Mouse (Mus musculus) gastrocnemius, postnatal 4 days (tissue): Measurements from ENCODE around the gene Pnpla2. TPM values are rescaled to one million over a fixed set of nuclear protein-coding genes. Genes with fewer than 3 reads are reported as not detected.
"Not testable (repeated sequence)": the region's sequence is repeated elsewhere in the genome, so short reads cannot be mapped to it uniquely, and the experiment has no call there.

ENCODE experiments used
- DNase-seq, 2 experiments: peaks; one replicate each; pipeline ENCODE4 v3.0.0; 2021 to 2022; ENCODE audit warnings: low spot score in 2 of 2, mixed read lengths in 2 of 2
- total RNA-seq, 2 experiments: library from RNA; stranded (reverse); gene quantifications; 2 replicates each; pipeline ENCODE4 v1.2.3; 2021

Pnpla2 gene
- total RNA-seq, 2 experiments from 2014 or later = 98.6 to 133 TPM

DNA sequence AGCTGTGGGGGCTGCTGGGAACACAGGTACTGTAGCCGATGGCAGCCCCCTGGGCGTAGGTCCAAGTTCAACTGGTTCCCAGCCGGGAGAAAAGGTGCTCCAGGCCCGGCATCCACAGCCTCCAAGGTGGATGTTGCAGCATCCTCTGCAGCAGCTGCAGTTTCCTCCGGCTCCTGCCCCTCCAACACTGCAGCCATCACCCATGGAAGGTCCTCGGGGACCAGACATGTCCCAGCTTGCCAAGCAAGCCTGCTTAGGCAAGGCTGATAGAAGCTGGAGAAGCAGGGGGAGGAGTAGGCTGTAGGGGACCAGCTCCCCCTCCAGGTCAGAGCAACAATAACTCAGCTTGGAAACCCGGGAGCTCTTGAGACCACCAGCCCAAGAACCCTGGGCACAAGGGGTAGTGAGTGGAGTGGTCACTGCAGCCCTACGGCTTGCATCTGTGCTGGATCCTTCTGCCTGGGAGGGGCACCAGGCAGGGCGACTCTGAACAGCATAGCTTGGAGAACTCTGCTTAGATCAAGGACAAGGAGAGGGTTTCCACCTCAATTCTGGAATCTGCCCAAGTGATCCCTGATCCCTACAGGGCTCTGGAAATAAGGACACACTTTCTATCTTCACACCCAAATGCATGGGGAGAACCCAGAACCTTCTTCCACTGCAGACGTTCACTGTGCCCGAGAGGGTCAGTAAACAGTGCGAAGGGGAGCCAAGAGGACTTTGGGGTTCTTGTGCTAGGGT lies 11.7 kb upstream of the Pnpla2 start:
- peak; percentile 16 to 21 for DNase-seq

DNA sequence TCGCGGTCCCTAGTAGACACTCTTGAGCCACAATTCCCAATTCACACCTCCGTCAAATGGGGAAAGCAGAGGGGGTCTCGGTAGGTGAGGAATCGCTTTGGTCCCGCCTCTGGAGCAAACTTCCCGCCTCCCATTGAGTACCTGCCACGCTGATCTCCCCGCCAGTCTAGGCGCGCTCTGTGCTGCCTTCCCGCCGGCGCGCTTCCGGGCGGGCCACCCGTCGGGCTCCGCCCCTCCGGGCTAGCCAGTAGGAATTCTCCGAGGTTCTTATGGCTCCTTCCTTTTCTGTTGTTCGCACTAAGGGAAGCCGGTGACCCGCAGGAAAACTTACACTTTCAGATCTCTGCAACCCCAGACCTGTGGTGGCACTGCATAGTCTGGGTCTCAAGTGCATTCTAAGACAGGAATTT lies 11.2 kb upstream of the Pnpla2 start, which contains the start of gene Pidd1:
Pidd1 (minus strand) TSS at position 198 of the 410 bp plus-strand sequence.
- DNase-seq = peak; percentile 35 to 69

- DNase-seq = not testable (repeated sequence)
Observed at GRCm38 (mm10) chr7:141446374-141446773, 8.6 kb upstream of the Pnpla2 start.

DNA sequence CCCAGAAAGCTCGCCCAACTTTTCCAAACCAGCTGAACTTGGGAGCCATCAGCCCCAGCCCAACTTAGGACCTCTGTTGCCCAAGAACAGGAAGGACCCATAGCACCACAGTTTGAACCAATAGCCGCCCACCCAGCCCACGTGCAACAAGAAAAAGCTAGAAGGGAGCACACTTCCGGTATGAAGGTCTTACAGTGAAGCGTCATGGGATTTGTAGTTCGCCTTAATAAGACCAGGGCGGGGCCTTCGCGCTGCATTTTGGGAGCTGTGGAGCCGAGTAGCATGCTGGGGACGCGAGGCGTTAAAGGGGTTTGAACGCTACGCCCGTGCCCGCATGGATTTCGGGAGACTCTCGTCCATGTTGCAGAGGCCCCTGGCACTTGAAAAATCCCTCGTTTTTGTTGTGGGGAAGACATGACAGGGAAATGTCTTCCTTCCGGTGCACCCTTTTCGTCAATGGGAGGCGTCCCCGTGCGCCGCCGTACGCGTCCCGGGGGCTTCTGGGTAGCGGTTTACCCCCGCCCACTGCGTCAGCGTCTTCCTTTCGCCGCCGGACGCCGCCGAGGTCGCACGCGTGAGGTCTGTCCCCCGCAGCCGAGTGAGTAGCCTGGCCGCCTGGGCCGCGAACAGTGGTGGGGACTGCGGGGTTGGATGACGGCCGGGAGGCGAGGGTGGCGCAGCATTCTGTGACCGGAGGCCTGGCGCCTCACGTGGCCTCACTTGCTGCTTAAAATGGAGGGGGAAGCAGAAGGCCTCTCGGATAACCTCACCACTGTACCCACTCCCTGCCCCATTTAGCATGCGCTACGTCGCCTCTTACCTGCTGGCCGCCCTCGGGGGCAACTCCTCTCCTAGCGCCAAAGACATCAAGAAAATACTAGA lies 7.6 kb upstream of the Pnpla2 start, which contains the start of gene Rplp2:
Rplp2 (plus strand) TSS at position 261 of the 882 bp plus-strand sequence.
- DNase-seq = peak; percentile 87 to 95

GRCm38 (mm10) chr7:141451928-141452327 lies 3.1 kb upstream of the Pnpla2 start:
- no peak for DNase-seq

- DNase-seq = no peak
Observed at GRCm38 (mm10) chr7:141453636-141454035, 1.4 kb upstream of the Pnpla2 start.

DNA sequence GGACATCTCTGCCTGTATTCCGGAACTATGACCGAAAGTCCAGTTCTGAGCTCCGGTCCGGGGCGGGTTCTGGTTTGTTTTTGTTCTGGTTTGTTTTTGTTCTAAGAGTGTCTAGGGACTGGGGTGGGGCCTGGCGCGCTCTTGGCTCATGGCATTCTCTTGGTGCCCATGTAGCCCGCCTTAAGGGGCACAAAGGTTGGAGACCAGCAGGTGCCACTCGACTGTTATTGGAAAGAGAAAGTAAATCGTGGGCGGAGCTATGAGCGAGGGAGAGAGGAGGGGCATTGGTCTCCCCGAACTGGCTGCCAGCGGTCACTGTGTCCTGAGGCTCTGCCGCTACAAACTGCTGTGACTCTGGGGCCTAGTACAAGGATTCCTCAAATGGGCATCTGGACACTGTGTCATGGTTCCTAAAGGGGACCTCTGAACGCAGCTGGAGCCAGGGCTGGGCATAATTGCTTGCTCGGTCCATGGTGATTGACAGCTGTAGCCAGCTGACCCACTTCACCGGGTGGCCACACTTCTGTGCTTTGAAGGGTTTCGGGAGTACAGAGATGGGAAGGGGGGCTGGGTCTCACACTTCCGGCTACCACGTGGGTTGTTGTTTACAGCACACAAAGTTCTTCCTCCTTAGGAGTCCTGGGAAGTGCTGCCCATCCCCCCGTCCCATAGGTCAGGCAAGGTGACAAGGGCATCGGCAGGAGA lies 764 bp downstream of the Pnpla2 start:
- DNase-seq = peak in 1 of 2 experiments; percentile 61

DNA sequence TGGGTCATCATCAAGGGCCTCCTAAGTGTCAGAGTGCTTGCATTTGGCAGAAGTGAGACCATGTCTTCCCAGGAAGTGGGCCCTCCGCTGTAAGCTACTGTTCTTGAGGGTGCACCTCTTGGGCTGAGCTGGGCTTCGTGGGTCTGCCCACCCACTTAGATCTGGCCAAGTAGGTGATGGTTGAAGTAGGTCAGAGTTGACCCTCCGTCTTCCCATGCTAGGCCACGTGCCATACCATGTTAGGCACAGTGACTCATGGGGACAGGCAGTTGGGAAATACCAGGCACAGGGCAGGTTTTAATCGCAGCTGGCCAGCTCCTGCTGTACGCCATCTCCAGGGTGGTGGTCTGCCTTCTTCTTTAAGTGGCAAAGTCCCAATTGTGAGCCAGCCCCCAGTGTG lies 1.7 kb downstream of the Pnpla2 start:
- DNase-seq = no peak

DNA sequence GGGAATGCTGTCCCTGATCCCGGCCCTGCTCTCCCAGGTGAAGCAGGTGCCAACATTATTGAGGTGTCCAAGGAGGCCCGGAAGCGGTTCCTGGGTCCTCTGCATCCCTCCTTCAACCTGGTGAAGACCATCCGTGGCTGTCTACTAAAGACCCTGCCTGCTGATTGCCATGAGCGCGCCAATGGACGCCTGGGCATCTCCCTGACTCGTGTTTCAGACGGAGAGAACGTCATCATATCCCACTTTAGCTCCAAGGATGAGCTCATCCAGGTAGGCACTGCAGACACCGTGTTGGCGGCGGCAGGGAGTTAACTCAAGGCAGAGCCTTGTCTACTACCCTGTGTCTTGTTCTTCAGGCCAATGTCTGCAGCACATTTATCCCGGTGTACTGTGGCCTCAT lies 2.2 kb downstream of the Pnpla2 start:
- no peak for DNase-seq

GRCm38 (mm10) chr7:141457986-141458660 lies 3.1 kb downstream of the Pnpla2 start:
- no peak for DNase-seq

DNA sequence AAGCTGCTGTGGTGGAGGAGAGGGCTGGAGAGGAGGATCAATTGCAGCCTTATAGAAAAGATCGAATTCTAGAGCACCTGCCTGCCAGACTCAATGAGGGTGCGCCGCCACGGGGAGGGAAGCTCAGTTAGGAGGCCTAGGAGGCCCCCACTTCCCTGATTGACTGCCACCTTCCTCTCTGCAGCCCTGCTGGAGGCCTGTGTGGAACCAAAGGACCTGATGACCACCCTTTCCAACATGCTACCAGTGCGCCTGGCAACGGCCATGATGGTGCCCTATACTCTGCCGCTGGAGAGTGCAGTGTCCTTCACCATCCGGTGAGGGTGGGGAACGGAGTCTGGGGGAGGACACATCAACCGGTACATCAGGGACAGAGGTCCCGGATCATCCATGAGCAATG lies 3.7 kb downstream of the Pnpla2 start:
- DNase-seq = no peak

GRCm38 (mm10) chr7:141459301-141459711 lies 4.3 kb downstream of the Pnpla2 start:
- no peak for DNase-seq

DNA sequence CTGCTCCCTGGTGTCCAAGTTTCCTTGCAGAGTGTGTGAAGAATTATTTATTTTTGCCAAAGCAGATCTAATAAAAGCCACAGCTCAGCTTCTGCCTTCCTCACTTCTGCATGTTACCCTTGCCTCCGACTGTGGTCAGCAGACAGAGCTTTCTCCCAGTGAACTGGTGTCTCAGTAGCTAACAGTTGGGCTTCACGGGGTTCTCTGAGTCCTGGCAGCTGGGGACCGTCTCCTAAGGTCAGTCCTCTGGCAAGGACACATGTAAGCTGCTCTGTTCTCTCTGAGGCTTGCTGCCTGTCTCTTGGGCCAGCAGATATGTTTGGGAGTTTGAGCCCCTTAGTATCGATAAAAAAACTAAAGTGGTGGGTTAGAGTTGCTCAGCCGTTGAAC lies 5.0 kb downstream of the Pnpla2 start:
- DNase-seq = no peak

DNA sequence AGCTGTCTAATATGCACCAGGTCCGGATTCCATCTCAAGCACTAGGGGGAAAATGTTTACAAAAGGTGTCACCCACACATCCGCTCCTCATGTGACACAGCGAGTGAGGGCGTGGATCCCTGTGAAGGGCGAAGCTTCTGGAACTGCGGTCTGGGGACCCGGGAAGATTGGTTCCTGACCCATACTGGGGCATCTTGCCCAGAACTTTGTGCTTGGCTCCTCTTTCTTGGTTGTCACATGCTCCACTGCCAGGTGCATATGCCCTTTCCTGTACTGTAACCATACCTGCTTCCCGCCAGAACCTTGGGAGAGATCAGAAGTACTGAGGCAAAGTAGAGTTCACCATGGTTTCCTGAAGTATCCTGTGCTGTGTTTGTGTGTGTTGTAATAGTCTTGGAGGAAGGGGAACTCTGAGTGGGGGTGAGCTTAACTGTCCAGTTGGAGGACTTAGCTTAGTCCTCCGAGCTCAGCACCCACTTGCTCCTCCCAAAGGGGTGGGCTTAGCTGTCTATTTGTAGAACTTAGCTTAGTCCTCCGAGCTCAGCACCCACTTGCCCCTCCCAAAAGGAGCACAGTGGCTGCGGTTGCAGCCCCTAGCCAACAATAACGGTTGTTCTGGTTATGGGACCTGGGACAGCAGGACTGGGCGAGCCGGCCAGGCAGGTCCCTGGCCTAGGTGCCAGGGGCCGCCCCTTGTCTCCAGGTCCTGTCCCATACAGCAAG lies 5.6 kb downstream of the Pnpla2 start, which contains the start of gene Cracr2b:
Cracr2b (plus strand) TSS at position 704 of the 723 bp plus-strand sequence.
- DNase-seq = no peak

- no peak for DNase-seq
Observed at GRCm38 (mm10) chr7:141461521-141462332, 6.7 kb downstream of the Pnpla2 start.

DNA sequence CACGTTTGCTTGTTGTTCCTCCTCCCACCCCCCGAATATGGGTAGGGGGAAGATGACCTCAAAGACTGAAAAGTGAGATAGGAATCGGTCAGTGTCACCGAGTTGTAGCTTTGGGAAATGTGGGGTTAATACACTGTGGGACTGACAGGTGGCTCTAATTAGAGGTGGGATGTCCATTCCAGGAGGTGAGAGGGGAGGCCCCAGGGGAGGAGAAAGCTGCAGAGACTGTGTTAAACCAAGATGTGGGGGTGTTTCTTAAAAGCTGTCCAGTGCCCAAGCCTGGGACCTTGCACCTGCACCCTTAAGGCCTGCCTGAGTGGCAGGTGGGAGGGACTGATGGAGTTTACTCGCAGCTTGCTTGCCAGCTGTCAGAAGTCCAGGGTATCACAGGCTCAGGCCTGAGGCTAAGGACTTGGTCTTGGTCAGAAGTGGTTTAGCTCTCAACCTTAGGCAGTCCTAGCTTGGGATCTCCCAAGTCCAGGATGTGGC lies 7.4 kb downstream of the Pnpla2 start:
- DNase-seq = no peak

DNA sequence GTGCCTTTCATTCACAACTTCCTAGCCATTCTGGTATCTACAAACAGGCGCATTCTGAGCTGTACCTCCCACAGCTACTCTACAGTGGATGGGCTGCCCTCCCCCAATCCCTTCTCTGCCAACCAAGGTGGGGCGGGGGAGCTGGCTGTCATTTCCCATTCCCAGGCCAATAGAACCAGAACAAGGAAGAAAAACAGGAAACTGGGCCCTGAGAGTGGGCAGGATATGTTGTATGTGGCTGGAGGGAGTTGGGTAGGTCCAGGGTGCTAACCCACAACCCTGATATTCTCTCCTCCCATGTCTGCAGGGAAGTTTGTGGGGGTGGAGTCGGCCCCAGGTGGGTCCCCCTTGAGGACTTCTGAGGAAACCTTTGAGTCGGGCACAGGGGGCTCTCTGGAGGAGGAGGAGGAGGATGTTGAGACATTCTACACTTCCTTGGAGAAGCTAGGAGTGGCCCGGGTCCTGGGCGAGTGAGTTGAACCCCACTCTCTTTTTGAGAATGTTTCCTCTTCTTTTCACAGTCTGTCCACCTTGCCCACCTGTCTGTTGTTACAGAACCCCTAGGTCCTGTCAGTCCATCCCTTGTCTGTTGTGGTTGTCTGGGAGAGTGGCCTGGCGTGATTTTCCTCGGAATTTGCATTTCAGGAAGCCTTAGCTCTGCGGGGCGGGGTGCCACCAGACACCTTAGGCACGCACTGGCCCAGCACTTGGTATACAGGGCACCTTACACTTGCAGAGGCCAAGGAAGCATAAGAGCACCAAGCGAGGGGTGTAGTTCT lies 9.0 kb downstream of the Pnpla2 start:
- DNase-seq = no peak

- no peak for DNase-seq
Observed at GRCm38 (mm10) chr7:141464603-141465201, 9.7 kb downstream of the Pnpla2 start.
